Mouse (Mus musculus) neural tube, embryonic 15.5 days (tissue): ENCODE data around the gene Ppm1h. TPM values are rescaled to one million over a fixed set of nuclear protein-coding genes. Genes with fewer than 3 reads are reported as not detected.
"Not testable (repeated sequence)": the region's sequence is repeated elsewhere in the genome, so short reads cannot be mapped to it uniquely, and the experiment has no call there.

Source experiments
- ATAC-seq: fragments of 200-750 bp; cut with Nextera tagmentation; 2 replicates; pipeline ENCODE4 v1.8.0; 2017; ENCODE audit warnings: mild to moderate bottlenecking, moderate TSS enrichment, moderate library complexity; ENCODE audit not compliant: low FRiP score
- H3K27ac ChIP-seq: fragments of 300-500 bp; sonication (generic); replicated peaks from 2 replicates; pipeline ENCODE4 v1.5.1; 2015; ENCODE audit warnings: mild to moderate bottlenecking, inconsistent platforms
- H3K27me3 ChIP-seq: fragments of 300-500 bp; sonication (generic); replicated peaks from 2 replicates; pipeline ENCODE4 v1.6.1; 2015; ENCODE audit warnings: inconsistent platforms
- H3K36me3 ChIP-seq: fragments of 300-500 bp; sonication (generic); 2 replicates; pipeline ENCODE4 v1.6.1; 2015; ENCODE audit warnings: inconsistent platforms
- H3K4me1 ChIP-seq: fragments of 300-500 bp; sonication (generic); 2 replicates; pipeline ENCODE4 v1.6.1; 2015; ENCODE audit warnings: inconsistent platforms
- H3K4me2 ChIP-seq: fragments of 300-500 bp; sonication (generic); 2 replicates; pipeline ENCODE4 v1.6.1; 2015; ENCODE audit warnings: inconsistent platforms, mild to moderate bottlenecking, moderate library complexity
- H3K4me3 ChIP-seq: fragments of 300-500 bp; sonication (generic); replicated peaks from 2 replicates; pipeline ENCODE4 v1.5.1; 2015; ENCODE audit warnings: mild to moderate bottlenecking, inconsistent platforms
- H3K9ac ChIP-seq: fragments of 300-500 bp; sonication (generic); replicated peaks from 2 replicates; pipeline ENCODE4 v1.6.1; 2015; ENCODE audit warnings: mild to moderate bottlenecking, inconsistent platforms
- H3K9me3 ChIP-seq: fragments of 300-500 bp; sonication (generic); replicated peaks from 2 replicates; pipeline ENCODE4 v1.6.1; 2016; ENCODE audit warnings: inconsistent platforms
- WGBS: fragments of 180-500 bp; shearing (Covaris S2); methylation state at CpG from one replicate; pipeline ENCODE4 v1.1.7; 2015; ENCODE audit warnings: mixed read lengths; 5-methylcytosine and 5-hydroxymethylcytosine counted together
- polyA plus RNA-seq: library from polyadenylated mRNA; unstranded; fragments of >200 nt; fragmentation: Nextera tagmentation; extraction: Ambion mirVana; gene quantifications from 2 replicates; pipeline ENCODE4 v1.2.1, GENCODE M21; 2015

The Ppm1h gene
- polyA plus RNA-seq, 1 experiment from 2014 or later: 32.6 TPM

- H3K27ac ChIP-seq: peak overlapping the region; percentile 84
- H3K4me2 ChIP-seq: peak overlapping the region; percentile 37
- 20% methylated on average over 19 of the region's 19 CpGs for WGBS
- H3K27me3 ChIP-seq: no peaks in the 10 kb centered on the region
- H3K4me1 ChIP-seq: peaks cover 31% of the 10 kb centered on the region
- peak; percentile 86 for ATAC-seq
- H3K4me3 ChIP-seq: no peak overlapping the region
- no peaks in the 10 kb centered on the region for H3K9me3 ChIP-seq
- no peaks in the 10 kb centered on the region for H3K36me3 ChIP-seq
- H3K9ac ChIP-seq: no peak overlapping the region
Observed at GRCm38 (mm10) chr10:122912701-122913368, 234.3 kb downstream of the Ppm1h start.

GRCm38 (mm10) chr10:122913393-122913792, 234.8 kb downstream of the Ppm1h start:
- Histone ChIP-seq H3K9ac (0 out of 2 replicates have a peak overlapping the region, but pooled peaks have one; percentile 17), H3K4me1 (peaks cover 31% of the 10 kb centered on the region), H3K4me3 (no peak overlapping the region), H3K9me3 (no peaks in the 10 kb centered on the region), H3K4me2 (0 out of 2 replicates have a peak overlapping the region, but pooled peaks have one; percentile 37), H3K36me3 (no peaks in the 10 kb centered on the region), H3K27ac (peak overlapping the region; percentile 84), H3K27me3 (no peaks in the 10 kb centered on the region)
- ATAC-seq: no peak
- WGBS: 37% methylated on average over 11 of the region's 11 CpGs

- no peak for ATAC-seq
- Histone ChIP-seq H3K9me3 (no peaks in the 10 kb centered on the region), H3K36me3 (0 out of 2 replicates have a peak, but pooled peaks cover under 1% of the 10 kb centered on the region), H3K4me3 (no peak overlapping the region), H3K27ac (no peak overlapping the region), H3K27me3 (no peaks in the 10 kb centered on the region), H3K4me2 (no peak overlapping the region), H3K4me1 (peaks cover 27% of the 10 kb centered on the region), H3K9ac (no peak overlapping the region)
- WGBS: 83% methylated on average over 8 of the region's 8 CpGs
Observed at GRCm38 (mm10) chr10:122915905-122916304, 237.3 kb downstream of the Ppm1h start.

GRCm38 (mm10) chr10:122917648-122918324, 239.2 kb downstream of the Ppm1h start:
- H3K4me1 ChIP-seq: peaks cover 12% of the 10 kb centered on the region
- no peak overlapping the region for H3K4me2 ChIP-seq
- 0 out of 2 replicates have a peak, but pooled peaks cover 4% of the 10 kb centered on the region for H3K36me3 ChIP-seq
- WGBS: 77% methylated on average over 14 of the region's 14 CpGs
- H3K27me3 ChIP-seq: no peaks in the 10 kb centered on the region
- no peak overlapping the region for H3K27ac ChIP-seq
- H3K4me3 ChIP-seq: no peak overlapping the region
- H3K9me3 ChIP-seq: no peaks in the 10 kb centered on the region
- no peak overlapping the region for H3K9ac ChIP-seq
- no peak for ATAC-seq

GRCm38 (mm10) chr10:122918325-122918694, 239.7 kb downstream of the Ppm1h start:
- ATAC-seq: no peak
- no peak overlapping the region for H3K4me2 ChIP-seq
- H3K4me1 ChIP-seq: peaks cover 6% of the 10 kb centered on the region
- H3K27me3 ChIP-seq: no peaks in the 10 kb centered on the region
- 0 out of 2 replicates have a peak overlapping the region, but pooled peaks have one; percentile 45 for H3K27ac ChIP-seq
- no peaks in the 10 kb centered on the region for H3K9me3 ChIP-seq
- WGBS: 97% methylated on average over 9 of the region's 9 CpGs
- H3K9ac ChIP-seq: no peak overlapping the region
- H3K36me3 ChIP-seq: peaks cover 8% of the 10 kb centered on the region; the same call in 1 of the 2 replicates
- H3K4me3 ChIP-seq: no peak overlapping the region

GRCm38 (mm10) chr10:122918754-122919153, 240.2 kb downstream of the Ppm1h start:
- 85% methylated on average over 5 of the region's 5 CpGs for WGBS
- Histone ChIP-seq H3K27ac (0 out of 2 replicates have a peak overlapping the region, but pooled peaks have one; percentile 45), H3K36me3 (peaks cover 9% of the 10 kb centered on the region; the same call in 1 of the 2 replicates), H3K27me3 (no peaks in the 10 kb centered on the region), H3K9me3 (no peaks in the 10 kb centered on the region), H3K4me1 (peaks cover 2% of the 10 kb centered on the region), H3K4me2 (no peak overlapping the region), H3K4me3 (no peak overlapping the region), H3K9ac (no peak overlapping the region)
- ATAC-seq: no peak

GRCm38 (mm10) chr10:122919416-122919815, 240.9 kb downstream of the Ppm1h start:
- Histone ChIP-seq H3K4me3 (no peak overlapping the region), H3K36me3 (peaks cover 9% of the 10 kb centered on the region; the same call in 1 of the 2 replicates), H3K4me2 (no peak overlapping the region), H3K27ac (no peak overlapping the region), H3K9me3 (no peaks in the 10 kb centered on the region), H3K4me1 (no peaks in the 10 kb centered on the region), H3K27me3 (no peaks in the 10 kb centered on the region), H3K9ac (no peak overlapping the region)
- 77% methylated on average over 2 of the region's 2 CpGs for whole genome bisulfite sequencing
- ATAC-seq: peak; percentile 21; the same call in 1 of the 2 replicates

- no peak overlapping the region for H3K4me3 ChIP-seq
- H3K27ac ChIP-seq: no peak overlapping the region
- H3K4me2 ChIP-seq: no peak overlapping the region
- H3K27me3 ChIP-seq: no peaks in the 10 kb centered on the region
- H3K36me3 ChIP-seq: peaks cover 9% of the 10 kb centered on the region; the same call in 1 of the 2 replicates
- no peak overlapping the region for H3K9ac ChIP-seq
- no peaks in the 10 kb centered on the region for H3K4me1 ChIP-seq
- 93% methylated on average over 11 of the region's 11 CpGs for WGBS
- no peak for ATAC-seq
- H3K9me3 ChIP-seq: no peaks in the 10 kb centered on the region
Observed at GRCm38 (mm10) chr10:122920218-122920795, 241.7 kb downstream of the Ppm1h start.

GRCm38 (mm10) chr10:122922226-122922625, 243.7 kb downstream of the Ppm1h start:
- Histone ChIP-seq H3K4me1 (no peaks in the 10 kb centered on the region), H3K27me3 (no peaks in the 10 kb centered on the region), H3K36me3 (peaks cover 9% of the 10 kb centered on the region; the same call in 1 of the 2 replicates), H3K4me3 (no peak overlapping the region), H3K27ac (no peak overlapping the region), H3K9ac (no peak overlapping the region), H3K4me2 (no peak overlapping the region), H3K9me3 (no peaks in the 10 kb centered on the region)
- no peak for ATAC-seq
- WGBS: 41% methylated on average over 7 of the region's 7 CpGs

GRCm38 (mm10) chr10:122924571-122924970, 246.0 kb downstream of the Ppm1h start:
- not testable (repeated sequence) for H3K9ac ChIP-seq, H3K27me3 ChIP-seq, H3K4me3 ChIP-seq, ATAC-seq, H3K36me3 ChIP-seq, H3K4me1 ChIP-seq, H3K4me2 ChIP-seq, H3K27ac ChIP-seq, H3K9me3 ChIP-seq
- WGBS: 82% methylated on average over 5 of the region's 5 CpGs

- no peak overlapping the region for H3K9ac ChIP-seq
- no peaks in the 10 kb centered on the region for H3K9me3 ChIP-seq
- H3K4me3 ChIP-seq: no peak overlapping the region
- no peak for ATAC-seq
- no peak overlapping the region for H3K27ac ChIP-seq
- WGBS: 91% methylated on average over 4 of the region's 4 CpGs
- no peak overlapping the region for H3K4me2 ChIP-seq
- H3K4me1 ChIP-seq: peaks cover 21% of the 10 kb centered on the region
- H3K27me3 ChIP-seq: no peaks in the 10 kb centered on the region
- H3K36me3 ChIP-seq: peaks cover 5% of the 10 kb centered on the region; the same call in 1 of the 2 replicates
Observed at GRCm38 (mm10) chr10:122926275-122926674, 247.7 kb downstream of the Ppm1h start.
